Mouse (Mus musculus): ENCODE measurements around the gene Dnah14.

Gene Dnah14

DNA sequence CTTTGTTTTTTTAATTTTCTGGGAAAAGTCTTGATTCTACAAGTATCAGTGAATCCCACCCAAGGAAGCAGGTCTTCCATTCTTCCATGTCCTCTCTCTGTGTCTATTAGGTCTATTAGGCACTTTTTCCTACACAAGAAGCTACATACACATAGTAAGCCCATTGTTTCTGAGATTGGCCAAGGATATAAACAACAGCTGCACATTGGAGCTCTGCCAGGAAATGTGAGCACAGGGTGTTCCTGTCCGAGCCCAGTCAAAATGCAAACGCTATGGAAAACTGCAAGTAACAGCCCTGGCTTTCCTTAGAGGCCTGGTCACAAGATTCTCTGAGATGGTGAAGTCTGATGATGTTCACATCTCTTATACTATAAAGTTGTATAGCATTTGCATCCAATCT lies 217.2 kb downstream of the Dnah14 start:
- DNase-seq, result peak; percentile 30

DNA sequence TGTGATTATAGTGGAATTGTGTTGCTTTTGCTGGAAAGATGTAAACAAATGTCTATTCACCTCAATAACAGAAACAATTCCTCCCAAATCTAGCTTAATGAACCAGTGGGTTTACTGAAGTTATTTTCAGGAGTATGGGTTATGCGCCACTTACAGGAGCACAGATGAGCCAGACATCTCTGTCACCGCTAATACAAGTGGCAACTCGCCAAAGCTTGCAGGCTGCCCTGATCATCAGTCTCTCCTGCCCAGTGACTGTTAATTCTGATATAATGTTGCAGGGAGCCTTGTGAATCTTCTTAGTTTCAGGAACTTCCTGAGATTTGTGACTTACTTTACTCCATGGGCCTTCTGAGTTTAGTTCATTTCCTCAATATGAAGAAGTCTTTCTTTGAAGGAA lies 223.6 kb downstream of the Dnah14 start:
- DNase-seq, result no peak

DNA sequence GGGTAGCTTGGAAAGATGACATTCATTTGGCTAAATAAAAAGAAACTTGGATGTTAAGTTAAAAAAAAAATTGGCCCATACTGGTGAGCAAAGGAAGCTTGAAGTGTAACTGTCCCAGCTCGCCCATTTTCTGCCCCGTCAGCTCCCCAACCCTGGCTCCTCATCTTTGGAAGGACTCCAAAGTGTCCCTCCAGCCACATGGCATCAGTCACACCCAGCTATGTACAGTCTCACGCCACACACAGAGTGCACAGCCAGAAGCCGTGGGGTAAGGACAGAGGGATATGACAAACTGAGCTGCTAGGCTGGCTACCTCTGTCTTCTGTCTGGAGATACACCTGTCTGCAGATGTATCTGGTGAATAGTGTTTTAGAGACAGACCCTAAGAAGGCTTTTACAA lies 224.3 kb downstream of the Dnah14 start:
- DNase-seq, result no peak

DNA sequence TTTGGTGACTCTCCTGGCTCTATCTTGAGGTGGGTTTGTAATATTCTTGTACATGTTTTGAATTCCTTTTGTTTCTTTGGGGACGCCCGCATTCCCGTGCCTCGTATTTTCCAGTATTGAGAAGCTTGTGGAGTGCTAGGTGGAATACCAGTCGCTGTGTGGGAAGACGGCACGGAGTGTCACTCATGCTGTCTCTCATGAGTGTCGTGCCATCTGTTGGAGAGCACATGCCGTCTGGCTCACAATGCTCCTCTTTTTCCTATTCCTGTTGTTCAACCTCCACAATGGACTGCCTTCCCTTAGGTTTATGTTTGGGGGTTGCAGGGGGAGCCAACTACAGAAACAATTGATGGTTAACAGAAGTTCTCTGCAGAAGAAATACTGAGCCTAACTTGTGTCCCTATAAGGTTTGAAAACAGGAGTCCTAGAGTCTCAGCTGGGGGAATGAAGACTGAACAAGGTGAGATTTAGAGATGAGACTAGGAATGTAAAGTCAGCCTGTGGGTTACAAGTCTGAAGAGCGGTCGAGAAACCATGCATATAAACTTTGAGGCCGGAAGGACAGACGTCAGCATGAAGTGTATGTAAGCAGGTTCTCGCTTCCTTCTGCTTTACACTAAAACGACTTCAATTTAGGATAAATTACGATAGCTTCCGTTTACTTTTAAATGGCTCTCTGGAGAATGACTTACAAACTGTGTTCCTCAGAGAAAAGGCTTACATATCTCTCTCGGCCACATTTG lies 235.3 kb downstream of the Dnah14 start:
- DNase-seq, result peak; percentile 29

DNA sequence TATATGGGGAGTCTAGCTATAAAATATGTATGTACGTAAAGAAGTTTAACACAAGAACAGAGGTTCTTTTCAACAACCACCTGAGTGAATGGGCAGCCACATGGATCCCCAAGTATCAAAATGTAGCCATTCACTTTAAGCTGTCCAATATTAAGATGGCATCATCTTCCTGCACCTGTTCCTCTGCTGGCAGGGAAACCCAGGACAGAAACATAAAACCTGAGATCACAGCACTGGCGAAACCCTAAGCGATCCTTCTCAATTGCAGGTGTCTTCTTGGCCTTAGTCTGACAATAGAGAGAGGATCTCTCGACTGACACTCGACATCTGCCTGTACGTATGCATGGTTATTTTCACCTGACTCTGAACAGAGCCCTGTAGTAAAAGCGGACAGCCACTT lies 250.4 kb downstream of the Dnah14 start:
- no peak for DNase-seq

DNA sequence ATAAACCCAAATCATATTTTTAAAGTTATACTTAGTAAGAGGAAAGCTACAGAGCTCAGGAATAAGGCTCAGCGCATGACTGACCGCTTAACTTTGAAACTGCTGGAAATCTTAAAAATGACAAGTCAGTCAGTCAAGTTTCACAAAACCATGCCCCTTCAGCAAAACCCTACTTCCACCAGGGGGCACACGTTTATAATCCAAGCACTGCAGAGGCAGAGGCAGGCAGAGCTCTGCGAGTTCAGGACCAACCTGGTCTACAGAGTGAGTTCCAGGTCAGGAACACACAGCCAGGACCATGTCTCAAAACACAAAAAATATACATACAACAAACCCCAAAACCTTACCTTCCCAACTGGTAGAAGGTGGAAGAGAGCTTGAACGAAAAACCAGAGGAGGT lies 252.0 kb downstream of the Dnah14 start:
- DNase-seq, result no peak

DNA sequence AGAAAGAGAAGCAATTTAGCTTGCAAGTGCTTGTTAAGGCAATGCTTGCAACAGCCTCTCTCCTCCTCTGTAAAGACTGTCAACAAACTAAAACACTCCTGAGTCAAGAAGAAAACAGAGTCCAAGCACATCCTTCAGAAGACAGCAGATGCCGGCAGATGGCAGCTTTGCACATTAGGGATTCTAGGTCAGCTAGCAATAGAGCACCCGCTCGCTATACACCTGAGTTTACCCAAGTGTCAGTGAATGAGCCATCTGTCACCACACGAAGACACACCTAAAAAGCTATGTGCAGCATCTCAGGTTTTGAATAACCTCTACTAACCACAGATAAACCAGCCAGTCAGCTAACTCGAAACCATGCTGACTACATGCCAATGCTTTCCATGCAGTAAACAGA lies 256.4 kb downstream of the Dnah14 start:
- DNase-seq, result peak; percentile 19

DNA sequence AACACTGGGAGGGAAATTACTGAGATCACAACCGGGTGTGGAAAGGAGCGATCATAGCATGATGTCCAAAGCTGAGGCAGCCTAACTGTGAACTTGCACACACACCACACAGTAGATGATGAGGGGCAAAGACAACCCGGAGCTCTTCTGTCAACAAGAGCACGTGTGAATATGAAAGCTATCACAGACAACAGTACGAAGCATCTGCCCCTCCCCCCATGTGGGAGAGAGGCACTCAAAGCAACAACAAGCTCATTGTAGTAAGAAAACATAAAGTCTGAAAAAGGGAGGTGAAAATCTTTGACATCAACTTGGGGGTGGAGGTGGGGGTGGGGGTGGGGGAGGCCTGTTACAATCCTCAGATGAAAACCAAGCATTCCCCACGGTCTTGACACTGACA lies 256.8 kb downstream of the Dnah14 start:
- no peak for DNase-seq

DNA sequence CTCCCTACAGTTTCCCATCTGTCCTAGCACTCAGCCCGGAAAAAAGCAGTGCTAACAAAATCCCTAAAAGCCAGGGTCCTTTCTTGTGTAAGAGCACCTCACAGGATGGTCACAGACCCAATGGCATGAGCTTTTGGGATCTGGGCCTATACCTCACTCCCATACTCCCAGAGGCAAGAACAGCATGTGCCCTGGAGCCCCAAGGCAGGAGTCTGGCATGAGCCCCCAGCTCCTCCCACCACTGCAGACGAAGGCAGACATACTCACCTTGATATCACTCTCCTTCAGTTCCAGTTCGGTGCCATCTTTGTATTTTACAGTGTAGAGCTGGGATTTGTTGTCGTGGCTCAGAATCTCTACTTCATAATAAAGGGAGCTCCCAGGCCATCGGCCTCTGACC lies 261.8 kb downstream of the Dnah14 start:
- DNase-seq, result no peak

DNA sequence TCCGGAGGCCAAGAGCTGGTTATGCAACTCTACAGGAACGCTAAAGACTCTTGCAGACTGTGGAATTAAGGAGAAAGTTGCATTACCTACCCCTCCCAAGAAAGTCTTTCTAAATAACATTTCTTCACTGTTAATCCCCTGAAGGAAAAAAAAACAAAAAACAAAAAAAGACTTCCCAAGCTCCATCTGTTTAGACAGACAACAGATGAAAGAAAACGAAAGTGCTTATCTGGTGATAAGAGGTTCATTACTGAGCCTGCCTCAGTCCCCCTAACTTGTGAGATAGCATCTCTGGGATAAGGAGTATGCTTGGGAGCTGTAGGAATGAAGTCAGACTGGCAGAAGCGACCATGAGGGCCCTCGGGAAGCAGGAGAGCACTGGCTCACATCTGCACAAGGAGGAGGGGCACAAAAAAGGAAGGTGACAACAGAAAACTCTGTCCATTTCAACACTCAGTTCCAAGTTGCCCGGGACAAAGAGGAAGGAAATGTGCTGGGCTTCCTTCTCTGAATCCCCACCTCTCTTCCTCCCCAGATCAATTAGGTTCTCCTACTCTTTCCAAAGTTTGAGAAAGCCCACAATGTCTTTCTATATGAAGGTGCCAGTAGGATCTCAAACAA lies 263.5 kb downstream of the Dnah14 start:
- no peak for DNase-seq

DNA sequence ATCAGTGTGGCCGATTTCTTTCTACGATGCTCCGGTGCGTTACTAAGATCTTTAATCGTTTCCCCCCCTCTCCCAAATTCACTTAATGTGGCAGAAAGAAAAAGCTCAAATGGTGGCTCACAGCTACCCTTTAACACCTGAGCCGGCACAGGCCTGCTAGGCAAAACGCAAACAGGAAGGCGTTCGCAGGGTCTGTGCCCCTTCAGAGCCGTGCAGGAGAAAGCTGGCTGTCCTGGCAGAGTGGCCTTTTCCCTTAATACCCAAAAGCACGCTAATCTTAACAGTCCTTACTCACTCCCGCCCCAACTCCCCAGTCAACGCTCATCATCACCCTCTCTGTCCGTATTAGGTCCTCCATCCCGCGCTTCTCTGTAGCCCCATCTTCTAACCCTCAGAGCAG lies 265.0 kb downstream of the Dnah14 start:
- DNase-seq, result no peak

DNA sequence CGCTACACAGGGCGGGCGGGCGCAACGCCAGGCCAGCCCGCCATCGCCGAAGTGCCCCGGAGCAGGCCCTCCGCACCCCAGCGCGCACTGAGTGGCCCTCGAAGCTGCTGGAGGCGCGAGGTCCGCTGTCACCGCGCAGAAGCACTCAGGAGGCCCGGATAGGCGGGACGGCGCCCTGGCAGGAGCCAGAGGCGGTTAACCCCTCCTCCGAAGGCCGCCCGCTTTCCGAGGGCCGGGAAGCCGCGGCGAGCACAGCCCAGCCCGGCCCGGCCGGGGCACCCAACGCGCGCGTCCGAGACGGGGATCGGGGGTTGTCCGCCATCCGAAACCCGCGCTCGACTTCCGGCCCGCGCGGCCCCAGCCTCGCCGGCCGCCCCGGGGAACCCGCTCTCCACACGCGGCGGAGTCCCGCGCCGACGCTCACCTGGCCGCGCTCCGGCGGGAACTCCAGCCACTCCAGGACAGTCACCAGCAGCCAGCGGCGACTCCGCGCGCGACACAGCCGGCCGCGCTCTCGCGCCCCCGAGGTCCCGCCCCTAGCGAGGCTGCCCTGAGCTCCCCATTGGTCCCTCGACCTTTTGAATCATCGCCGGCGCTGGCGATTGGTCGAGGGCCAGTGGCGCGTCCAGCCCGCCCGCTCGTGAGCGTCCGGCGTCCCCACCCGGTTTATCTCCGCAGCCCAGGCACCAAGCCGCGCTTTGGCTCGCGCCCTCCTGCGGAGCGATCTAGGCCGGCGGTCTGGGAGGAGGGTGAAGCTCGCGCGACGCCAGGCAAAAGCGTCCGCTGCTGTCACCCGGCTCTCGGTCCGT lies 265.7 kb downstream of the Dnah14 start:
- DNase-seq, result peak; percentile 97

DNA sequence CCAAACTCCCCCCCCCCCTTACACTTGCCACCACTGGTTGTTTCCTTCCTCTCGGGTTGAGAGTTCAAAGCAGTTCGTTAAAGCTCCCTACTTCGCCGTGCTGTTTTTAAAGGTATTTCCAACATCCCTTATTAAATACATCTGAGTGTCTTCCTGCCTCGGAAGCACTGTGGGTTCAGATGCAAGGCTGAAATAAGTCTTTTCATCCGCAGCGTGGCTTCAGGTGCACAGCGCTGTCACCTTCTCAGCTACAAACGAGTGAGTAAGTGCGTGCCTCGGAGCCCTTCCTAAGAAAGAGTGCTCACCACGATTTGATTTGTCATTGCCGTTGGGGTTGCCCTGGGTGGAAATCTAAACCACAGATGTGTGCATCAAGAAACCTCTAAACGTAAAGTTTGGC lies 266.4 kb downstream of the Dnah14 start, which contains the start of gene Lbr:
Gene Lbr (minus strand): TSS at position 266 of the 400 bp plus-strand sequence.
- DNase-seq, result no peak

DNA sequence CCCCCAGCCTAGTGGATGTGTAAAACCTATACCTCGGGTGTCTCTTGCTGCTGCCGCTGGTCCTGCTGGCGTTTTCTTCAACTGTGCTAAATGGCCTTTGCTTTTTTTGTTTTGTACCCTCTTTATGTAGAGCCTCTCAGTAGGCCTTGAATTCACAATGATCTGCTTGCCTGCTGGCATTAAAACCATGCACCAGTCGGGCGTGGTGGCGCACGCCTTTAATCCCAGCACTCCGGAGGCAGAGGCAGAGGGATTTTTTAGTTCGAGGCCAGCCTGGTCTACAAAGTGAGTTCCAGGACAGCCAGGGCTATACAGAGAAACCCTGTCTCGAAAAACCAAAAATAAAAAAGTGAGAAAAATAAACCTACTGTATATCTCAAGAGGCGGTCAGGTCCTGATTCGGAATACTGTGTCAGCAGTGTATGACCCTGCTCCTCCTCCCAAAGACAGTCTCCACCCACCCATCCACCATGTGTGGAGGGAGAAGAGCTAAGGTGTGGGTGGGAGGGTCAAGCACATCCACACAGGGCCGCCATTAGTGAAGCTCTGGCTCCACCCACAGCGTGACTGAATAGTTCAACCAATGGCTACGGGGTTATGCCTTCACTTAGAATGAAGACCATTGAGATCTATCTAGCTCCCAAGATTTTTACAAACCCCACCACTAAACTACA lies 268.7 kb downstream of the Dnah14 start:
- DNase-seq, result no peak

DNA sequence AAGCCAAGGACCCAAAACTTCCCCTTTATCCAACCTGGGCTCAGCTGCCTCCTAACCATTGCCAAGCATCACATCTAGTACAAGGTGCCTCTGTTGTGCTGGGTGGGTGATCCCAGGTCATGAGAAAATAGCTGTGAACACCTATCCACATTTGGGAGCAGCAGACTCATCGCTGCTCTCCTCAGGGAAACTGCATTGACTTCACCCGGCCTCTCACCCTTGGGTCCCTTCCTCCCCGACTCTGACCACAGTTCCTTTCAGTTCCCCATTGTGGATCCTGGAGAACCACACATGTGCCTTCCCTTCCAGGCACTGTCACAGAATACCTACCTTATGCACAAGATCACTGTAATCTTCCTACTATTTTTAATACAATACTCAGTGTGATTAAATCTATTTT lies 269.4 kb downstream of the Dnah14 start:
- no peak for DNase-seq

DNA sequence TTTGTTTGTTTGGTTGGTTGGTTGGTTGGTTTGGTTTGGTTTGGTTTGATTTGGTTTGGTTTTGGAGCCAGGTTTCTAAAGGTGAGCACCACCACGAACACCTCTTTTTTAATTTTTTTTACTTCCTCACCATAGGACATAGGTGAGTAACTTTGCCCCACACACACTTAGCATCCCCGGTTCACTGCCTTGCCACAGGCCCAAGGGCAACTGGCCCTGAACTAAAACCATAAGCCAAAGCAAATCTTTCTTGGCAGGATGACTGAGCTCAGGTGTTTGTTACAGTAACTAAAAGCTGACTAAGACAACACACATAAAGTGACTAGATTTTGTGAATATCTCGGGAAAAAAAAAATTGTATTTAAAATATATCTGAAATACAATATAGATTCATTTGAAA lies 271.0 kb downstream of the Dnah14 start:
- DNase-seq, result no peak

DNA sequence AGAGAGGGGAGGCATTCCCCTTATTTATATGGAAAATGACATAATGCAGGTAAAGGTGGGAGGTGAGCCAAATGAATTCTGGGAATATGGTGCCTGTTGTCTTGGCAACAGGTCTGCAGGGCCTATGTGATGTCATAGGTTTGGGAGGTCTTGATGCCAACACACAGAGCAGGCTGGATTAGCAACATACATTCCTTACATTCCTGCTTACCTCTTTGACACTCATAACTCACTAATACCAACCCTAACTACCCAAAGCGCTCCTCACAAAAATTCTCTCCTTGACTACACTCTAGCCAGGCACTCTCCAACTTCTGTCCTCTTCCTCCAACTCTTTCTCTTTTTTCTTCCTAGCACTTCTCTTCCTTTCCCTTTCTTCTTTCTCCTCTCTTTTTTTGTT lies 271.9 kb downstream of the Dnah14 start:
- DNase-seq, result no peak

DNA sequence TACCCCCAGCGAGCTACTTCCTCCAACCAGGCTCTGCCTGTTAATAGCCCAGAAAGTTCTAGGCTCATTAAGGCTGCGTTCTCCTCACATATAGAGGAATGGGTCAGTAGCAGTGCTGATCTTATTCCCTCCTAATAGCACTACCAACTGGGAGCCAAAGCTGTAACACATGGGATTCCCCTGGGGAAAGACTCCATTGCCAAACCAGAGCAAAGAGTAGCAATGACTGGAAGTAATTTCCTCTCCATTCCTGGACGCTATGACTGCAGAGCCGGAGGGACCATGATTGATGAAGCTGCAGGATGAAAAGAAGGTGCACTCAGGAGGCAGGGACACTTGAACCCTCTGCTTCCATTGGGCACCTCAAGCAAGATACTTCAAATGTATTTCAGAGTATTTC lies 274.1 kb downstream of the Dnah14 start:
- no peak for DNase-seq

DNA sequence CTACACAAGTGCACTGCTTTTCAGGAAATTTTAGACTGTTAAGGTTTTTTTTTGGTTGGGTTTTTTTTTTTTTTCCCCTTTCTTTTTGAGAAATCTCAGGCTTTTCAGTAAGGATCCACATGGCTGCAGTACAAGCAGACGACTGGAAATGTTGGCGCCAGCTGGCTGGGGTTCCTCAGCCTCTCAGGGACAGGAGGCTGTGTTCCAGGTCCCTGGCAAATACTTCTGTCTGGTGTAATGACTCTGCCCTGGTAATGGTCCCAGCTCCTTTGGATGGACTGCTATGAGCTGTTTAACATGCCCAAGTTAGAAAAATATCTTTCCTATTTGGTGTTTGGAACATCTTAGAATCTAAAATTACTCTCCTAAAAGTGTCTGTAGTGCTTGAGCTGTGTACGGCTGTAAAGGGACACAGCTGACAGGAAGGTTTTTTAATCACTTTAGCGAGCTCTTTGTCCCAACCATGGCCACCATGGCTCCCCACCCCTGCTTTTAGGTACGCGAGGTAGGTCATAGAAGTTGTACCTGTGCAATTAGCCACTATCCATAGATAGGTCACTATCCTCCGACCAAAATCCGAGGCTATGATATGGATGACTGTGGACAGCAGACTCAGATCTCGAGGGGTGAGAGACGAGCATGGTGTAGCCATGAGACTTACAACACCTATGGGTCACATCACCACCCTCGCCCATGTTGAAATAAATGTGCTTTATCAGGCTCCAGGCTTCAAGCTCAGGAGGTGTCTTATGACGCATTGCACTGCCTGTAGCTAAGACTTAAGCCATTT lies 275.4 kb downstream of the Dnah14 start:
- peak; percentile 51 for DNase-seq

DNA sequence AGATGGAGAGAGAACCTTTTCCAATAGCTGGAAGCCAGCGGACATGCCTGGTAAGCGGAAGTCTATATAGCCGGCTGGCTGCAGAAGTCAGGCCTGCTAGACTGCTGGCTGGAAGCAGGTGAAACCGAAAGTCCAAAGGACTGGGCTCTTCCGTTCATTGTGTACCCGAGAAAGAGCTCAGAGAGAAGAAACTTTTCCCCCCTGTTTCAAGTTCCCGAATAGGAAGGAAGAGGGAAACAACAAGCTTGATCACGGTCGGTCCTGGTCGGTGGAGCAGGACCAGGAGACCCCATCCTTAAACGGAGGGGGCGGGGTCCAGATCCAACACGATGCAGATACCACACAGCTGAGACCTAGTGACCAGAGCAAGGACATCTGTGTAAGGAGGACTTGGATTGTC lies 276.1 kb downstream of the Dnah14 start:
- no peak for DNase-seq

DNA sequence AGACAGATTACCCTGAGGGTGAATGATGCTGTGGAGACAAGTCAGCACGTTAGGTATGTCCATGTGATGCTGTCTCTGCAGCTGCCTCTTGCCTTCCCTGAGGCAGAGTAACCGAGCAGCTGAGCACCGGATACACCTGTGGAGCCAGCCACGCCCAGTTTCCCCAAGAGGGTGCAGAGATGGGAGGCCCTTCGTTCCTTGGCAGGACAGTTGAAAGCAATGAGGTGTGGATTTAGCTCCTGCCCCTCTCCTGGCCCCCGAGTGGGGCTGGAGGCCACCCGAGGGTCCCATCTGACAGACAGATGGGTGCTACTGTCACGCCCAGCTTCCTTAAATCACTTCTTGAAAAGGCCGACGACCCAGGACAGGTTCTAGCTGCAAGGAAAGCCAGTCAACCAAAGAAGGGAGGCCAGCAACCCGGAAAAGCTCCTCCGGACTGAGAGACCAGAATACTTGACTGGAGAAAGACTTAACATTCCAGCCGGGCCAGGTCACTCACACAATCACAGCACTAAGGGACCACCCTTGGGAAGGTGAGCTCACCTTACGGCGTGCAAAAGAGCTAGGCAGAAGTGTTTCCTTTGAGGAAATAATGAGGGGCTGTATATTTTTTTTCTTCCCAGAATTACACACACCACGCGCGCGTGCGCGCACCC lies 276.9 kb downstream of the Dnah14 start:
- DNase-seq, result no peak

DNA sequence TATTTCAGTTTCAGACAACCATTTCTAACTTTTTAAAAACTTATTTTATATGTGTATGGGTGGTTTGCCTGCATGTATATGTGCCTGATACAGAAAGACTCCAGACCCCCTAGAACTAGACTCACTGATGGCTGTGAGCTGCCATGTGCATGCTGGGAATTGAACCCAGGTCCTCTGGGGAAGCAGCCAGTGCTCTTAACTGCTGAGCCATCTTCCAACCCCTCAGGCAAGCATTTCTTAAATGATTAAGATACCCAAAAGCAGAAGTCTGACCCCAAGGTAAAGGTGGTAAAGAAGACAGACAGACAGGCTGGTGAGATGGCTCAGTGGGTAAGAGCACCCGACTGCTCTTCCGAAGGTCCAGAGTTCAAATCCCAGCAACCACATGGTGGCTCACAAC lies 278.5 kb downstream of the Dnah14 start:
- no peak for DNase-seq
